Mouse (Mus musculus) heart, embryonic 13.5 days (tissue): ENCODE results near the gene Lman2. TPM values are rescaled to one million over a fixed set of nuclear protein-coding genes. Genes with fewer than 3 reads are reported as not detected.

Source experiments
- ATAC-seq: fragments of 200-750 bp; cut with Nextera tagmentation; 2 replicates; pipeline ENCODE4 v1.8.0; 2017; ENCODE audit warnings: moderate TSS enrichment; ENCODE audit not compliant: insufficient number of reproducible peaks, low FRiP score, low TSS enrichment; ENCODE audit errors: extremely low read depth
- H3K27ac ChIP-seq: fragments of 300-500 bp; sonication (generic); replicated peaks from 2 replicates; pipeline ENCODE4 v1.5.1; 2015; ENCODE audit warnings: moderate library complexity, mild to moderate bottlenecking, inconsistent platforms
- H3K27me3 ChIP-seq: fragments of 300-500 bp; sonication (generic); replicated peaks from 2 replicates; pipeline ENCODE4 v1.6.1; 2015; ENCODE audit warnings: mild to moderate bottlenecking, inconsistent platforms
- H3K36me3 ChIP-seq: fragments of 300-500 bp; sonication (generic); 2 replicates; pipeline ENCODE4 v1.6.1; 2015; ENCODE audit warnings: mild to moderate bottlenecking, inconsistent platforms
- H3K4me1 ChIP-seq: fragments of 300-500 bp; sonication (generic); 2 replicates; pipeline ENCODE4 v1.6.1; 2015; ENCODE audit warnings: inconsistent platforms
- H3K4me2 ChIP-seq: fragments of 300-500 bp; sonication (generic); 2 replicates; pipeline ENCODE4 v1.6.1; 2015; ENCODE audit warnings: inconsistent platforms, mild to moderate bottlenecking, moderate library complexity
- H3K4me3 ChIP-seq: fragments of 300-500 bp; sonication (generic); 2 replicates; pipeline ENCODE4 v1.5.1; 2015; ENCODE audit warnings: moderate library complexity, mild to moderate bottlenecking, inconsistent platforms
- H3K9ac ChIP-seq: fragments of 300-500 bp; sonication (generic); 2 replicates; pipeline ENCODE4 v1.6.1; 2015; ENCODE audit warnings: inconsistent platforms, mild to moderate bottlenecking, moderate library complexity
- H3K9me3 ChIP-seq: fragments of 300-500 bp; sonication (generic); 2 replicates; pipeline ENCODE4 v1.6.1; 2016; ENCODE audit warnings: inconsistent platforms
- WGBS: fragments of 180-500 bp; shearing (Covaris S2); methylation state at CpG from one replicate; pipeline ENCODE4 v1.1.7; 2015; ENCODE audit warnings: mixed read lengths; 5-methylcytosine and 5-hydroxymethylcytosine counted together
- polyA plus RNA-seq: library from polyadenylated mRNA; unstranded; fragments of >200 nt; fragmentation: Nextera tagmentation; extraction: Ambion mirVana; gene quantifications from 2 replicates; pipeline ENCODE4 v1.2.1, GENCODE M21; 2015

The Lman2 gene
- polyA plus RNA-seq, 1 experiment from 2014 or later: 73.5 TPM

- ATAC-seq: peak; percentile 81
- Histone ChIP-seq H3K36me3 (peaks cover 81% of the 10 kb centered on the region), H3K27ac (peak within 1 kb of the TSS; percentile 86), H3K9me3 (no peaks in the 10 kb centered on the region), H3K27me3 (no peaks in the 10 kb centered on the region), H3K4me2 (peak within 1 kb of the TSS; percentile 97), H3K4me1 (peaks cover 43% of the 10 kb centered on the region), H3K4me3 (peak within 1 kb of the TSS; percentile 95), H3K9ac (peak within 1 kb of the TSS; percentile 98)
- under 1% methylated on average over 72 of the region's 73 CpGs for WGBS
Measured at GRCm38 (mm10) chr13:55321434-55322129, 41.0 kb downstream of the Lman2 start, which contains the start of gene Rab24. TSS of gene Rab24 (minus strand) at chr13:55321946.

GRCm38 (mm10) chr13:55319931-55320533, 42.6 kb downstream of the Lman2 start, which contains the start of gene Prelid1:
TSS of gene Prelid1 (plus strand) at chr13:55320500.
- 51% methylated on average over 4 of the region's 4 CpGs for WGBS

DNA sequence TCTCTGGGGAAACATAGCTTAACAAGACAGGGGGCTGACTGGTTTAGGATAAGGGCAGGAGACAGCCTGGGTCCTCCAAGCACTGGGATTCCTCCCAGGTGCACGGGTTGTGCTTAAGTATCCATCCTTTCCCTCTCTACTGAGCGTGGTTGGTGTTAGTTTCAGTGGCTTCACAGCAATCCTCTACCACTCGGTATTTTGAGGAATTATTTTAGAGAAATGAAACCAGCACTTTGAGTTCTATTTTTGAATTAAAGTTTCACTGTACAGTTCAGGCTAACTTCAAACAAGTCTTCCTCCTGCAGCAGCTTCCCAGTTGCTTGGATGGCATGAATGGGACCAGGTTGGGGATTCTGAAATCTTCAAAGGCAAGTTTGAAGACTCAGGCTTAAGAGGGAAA, 44.2 kb downstream of the Lman2 start:
- H3K4me3 ChIP-seq: no peak overlapping the region
- H3K9ac ChIP-seq: no peak overlapping the region
- WGBS: 83% methylated on average over 3 of the region's 3 CpGs
- no peak overlapping the region for H3K27ac ChIP-seq
- H3K4me1 ChIP-seq: peaks cover 27% of the 10 kb centered on the region
- H3K9me3 ChIP-seq: no peaks in the 10 kb centered on the region
- ATAC-seq: no peak
- no peaks in the 10 kb centered on the region for H3K27me3 ChIP-seq
- peaks cover 81% of the 10 kb centered on the region for H3K36me3 ChIP-seq
- no peak overlapping the region for H3K4me2 ChIP-seq

More at GRCm38 (mm10) chr13:55319931-55320533, 42.6 kb downstream of the Lman2 start, which contains the start of gene Prelid1:
- Histone ChIP-seq H3K4me1 (peaks cover 35% of the 10 kb centered on the region), H3K9ac (peak within 1 kb of the TSS; percentile 98), H3K4me2 (peak within 1 kb of the TSS; percentile 97), H3K27me3 (no peaks in the 10 kb centered on the region), H3K27ac (peak within 1 kb of the TSS; percentile 86), H3K4me3 (peak within 1 kb of the TSS; percentile 95), H3K36me3 (peaks cover 80% of the 10 kb centered on the region), H3K9me3 (no peaks in the 10 kb centered on the region)
- ATAC-seq: no peak

DNA sequence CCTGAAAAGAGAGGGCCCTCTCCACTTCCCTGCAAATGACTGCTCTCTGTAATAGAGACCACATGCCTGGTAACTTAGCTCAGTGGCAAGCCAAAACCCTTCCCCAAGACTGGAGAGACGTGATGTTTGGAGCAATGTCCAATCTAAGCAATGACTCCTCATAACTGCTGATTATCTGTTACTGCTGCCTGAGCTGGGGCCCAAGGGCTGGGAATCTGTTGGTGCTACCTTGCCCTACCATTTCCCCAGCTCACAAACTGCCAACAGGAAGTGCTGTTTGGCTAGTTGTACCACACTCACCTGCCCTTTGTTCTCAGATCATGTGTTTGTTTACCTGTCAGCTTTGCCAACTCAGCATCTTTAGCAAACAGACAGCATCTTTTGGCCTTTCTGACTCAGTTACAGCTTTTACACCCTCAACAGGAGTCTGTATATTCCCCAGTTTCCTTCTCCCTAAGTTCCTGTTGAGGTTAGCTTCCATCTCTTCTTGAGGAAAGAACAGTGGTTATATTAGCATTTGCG, 47.6 kb downstream of the Lman2 start:
- H3K27ac ChIP-seq: no peak overlapping the region
- peaks cover 98% of the 10 kb centered on the region for H3K36me3 ChIP-seq

GRCm38 (mm10) chr13:55313051-55313450, 49.5 kb downstream of the Lman2 start:
- Histone ChIP-seq H3K27me3 (no peaks in the 10 kb centered on the region), H3K4me2 (no peak overlapping the region), H3K9ac (no peak overlapping the region), H3K4me1 (no peaks in the 10 kb centered on the region), H3K4me3 (no peak overlapping the region), H3K9me3 (no peaks in the 10 kb centered on the region), H3K27ac (no peak overlapping the region), H3K36me3 (peaks cover 98% of the 10 kb centered on the region)
- WGBS: 80% methylated on average over 9 of the region's 9 CpGs
- no peak for ATAC-seq

More for the DNA sequence above, 47.6 kb downstream of the Lman2 start:
- Histone ChIP-seq H3K9me3 (no peaks in the 10 kb centered on the region), H3K9ac (no peak overlapping the region), H3K4me2 (no peak overlapping the region), H3K4me1 (peaks cover 3% of the 10 kb centered on the region), H3K4me3 (no peak overlapping the region), H3K27me3 (no peaks in the 10 kb centered on the region)
- WGBS: 83% methylated on average over 2 of the region's 2 CpGs
- ATAC-seq: no peak

DNA sequence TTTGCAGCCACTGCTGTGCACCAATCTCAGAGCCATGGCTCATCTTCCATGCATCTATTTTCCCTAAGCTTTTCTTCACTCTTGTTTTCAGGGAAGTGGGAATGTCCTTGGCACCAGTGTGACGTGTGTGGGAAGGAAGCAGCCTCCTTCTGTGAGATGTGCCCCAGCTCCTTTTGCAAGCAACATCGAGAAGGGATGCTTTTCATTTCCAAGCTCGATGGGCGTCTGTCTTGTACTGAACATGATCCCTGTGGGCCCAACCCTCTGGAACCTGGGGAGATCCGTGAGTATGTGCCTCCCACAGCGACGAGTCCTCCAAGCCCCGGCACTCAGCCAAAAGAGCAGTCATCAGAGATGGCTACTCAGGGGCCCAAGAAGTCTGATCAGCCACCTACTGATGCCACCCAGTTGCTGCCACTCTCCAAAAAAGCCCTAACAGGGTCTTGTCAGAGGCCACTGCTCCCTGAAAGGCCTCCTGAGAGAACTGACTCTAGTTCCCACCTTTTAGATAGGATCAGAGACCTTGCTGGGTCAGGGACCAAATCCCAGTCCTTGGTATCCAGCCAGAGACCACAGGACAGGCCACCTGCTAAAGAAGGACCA, 50.5 kb downstream of the Lman2 start:
- peaks cover 98% of the 10 kb centered on the region for H3K36me3 ChIP-seq
- H3K9ac ChIP-seq: no peak overlapping the region
- ATAC-seq: no peak
- no peak overlapping the region for H3K4me3 ChIP-seq
- H3K9me3 ChIP-seq: no peaks in the 10 kb centered on the region
- H3K27me3 ChIP-seq: no peaks in the 10 kb centered on the region
- H3K27ac ChIP-seq: no peak overlapping the region
- WGBS: 90% methylated on average over 8 of the region's 8 CpGs
- H3K4me2 ChIP-seq: no peak overlapping the region
- no peaks in the 10 kb centered on the region for H3K4me1 ChIP-seq

GRCm38 (mm10) chr13:55300913-55301312, 61.7 kb downstream of the Lman2 start:
- WGBS: 89% methylated on average over 5 of the region's 5 CpGs
- no peaks in the 10 kb centered on the region for H3K9me3 ChIP-seq

DNA sequence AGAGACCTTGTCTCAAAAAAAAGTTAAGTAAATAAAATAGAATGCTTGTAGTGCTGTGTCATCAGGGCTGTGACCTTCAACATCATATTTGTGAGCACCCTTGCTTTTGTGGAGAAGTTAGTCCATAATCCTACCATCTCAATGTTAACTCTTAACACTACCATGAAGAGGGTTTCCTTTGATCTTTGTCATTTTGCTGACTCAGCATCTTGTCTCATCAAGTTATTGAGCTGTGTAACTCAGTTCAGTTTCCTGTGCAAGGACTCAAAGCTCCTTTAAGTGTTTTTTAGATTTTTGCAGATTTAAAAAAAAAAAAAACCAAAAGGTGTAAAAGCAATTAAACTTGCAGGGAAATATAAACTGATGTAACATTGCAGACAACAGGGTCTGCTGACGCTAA, 65.8 kb downstream of the Lman2 start:
- Histone ChIP-seq H3K27ac (no peak overlapping the region), H3K9me3 (no peaks in the 10 kb centered on the region), H3K9ac (no peak overlapping the region), H3K4me2 (no peak overlapping the region), H3K36me3 (peaks cover 96% of the 10 kb centered on the region), H3K27me3 (no peaks in the 10 kb centered on the region), H3K4me3 (no peak overlapping the region), H3K4me1 (no peaks in the 10 kb centered on the region)
- 92% methylated on average over 1 of the region's 1 CpGs for WGBS
- ATAC-seq: no peak

More at GRCm38 (mm10) chr13:55300913-55301312, 61.7 kb downstream of the Lman2 start:
- Histone ChIP-seq H3K4me3 (no peak overlapping the region), H3K27me3 (no peaks in the 10 kb centered on the region), H3K27ac (no peak overlapping the region), H3K36me3 (peaks cover 95% of the 10 kb centered on the region), H3K4me2 (no peak overlapping the region), H3K9ac (no peak overlapping the region), H3K4me1 (no peaks in the 10 kb centered on the region)
- no peak for ATAC-seq

Other genes with a start within 250 kb of the Lman2 start
- not detected in 2 replicates for gene Gm17617, start 229.2 kb downstream of the Lman2 start, polyA plus RNA-seq
- gene Fgfr4, start 210.1 kb downstream of the Lman2 start, polyA plus RNA-seq: 0.98 and 1.1 TPM in 2 replicates
- gene Nsd1, start 153.0 kb downstream of the Lman2 start, polyA plus RNA-seq: 41.4 and 43.4 TPM in 2 replicates
- gene Prelid1, start 42.3 kb downstream of the Lman2 start, polyA plus RNA-seq: 355 and 381 TPM in 2 replicates
- 54.3 and 62.8 TPM in 2 replicates for gene Rab24, start 40.8 kb downstream of the Lman2 start, polyA plus RNA-seq
- 21.1 and 22.1 TPM in 2 replicates for gene Mxd3, start 33.0 kb downstream of the Lman2 start, polyA plus RNA-seq
- gene Rgs14, start 6.9 kb upstream of the Lman2 start, polyA plus RNA-seq: 0.32 TPM in 2 replicates
- not detected in 2 replicates for gene Slc34a1, start 35.4 kb upstream of the Lman2 start, polyA plus RNA-seq
- gene Pfn3, start 52.4 kb upstream of the Lman2 start, polyA plus RNA-seq: not detected in 2 replicates
- gene F12, start 64.0 kb upstream of the Lman2 start, polyA plus RNA-seq: 0.28 and 2.2 TPM in 2 replicates
- 16.7 and 17.7 TPM in 2 replicates for gene Grk6, start 82.3 kb upstream of the Lman2 start, polyA plus RNA-seq
- gene Prr7, start 101.5 kb upstream of the Lman2 start, polyA plus RNA-seq: not detected in 2 replicates
- gene Dbn1, start 125.3 kb upstream of the Lman2 start, polyA plus RNA-seq: 83.8 and 84.9 TPM in 2 replicates
- gene Pdlim7, start 150.9 kb upstream of the Lman2 start, polyA plus RNA-seq: 402 and 437 TPM in 2 replicates
- gene Dok3, start 166.5 kb upstream of the Lman2 start, polyA plus RNA-seq: 1.1 and 1.2 TPM in 2 replicates
- 29.6 and 30.6 TPM in 2 replicates for gene Ddx41, start 173.9 kb upstream of the Lman2 start, polyA plus RNA-seq
- 19.9 and 23.7 TPM in 2 replicates for gene Fam193b, start 208.3 kb upstream of the Lman2 start, polyA plus RNA-seq
- gene Tmed9, start 210.9 kb upstream of the Lman2 start, polyA plus RNA-seq: 102 and 121 TPM in 2 replicates
- 20.6 and 21.2 TPM in 2 replicates for gene B4galt7, start 237.1 kb upstream of the Lman2 start, polyA plus RNA-seq